In genomic region chr8:105938306-105938669, GRCm38 (mm10) we compare ENCODE assay signal across 8 mouse cellular contexts. TPM values are rescaled to one million over a fixed set of nuclear protein-coding genes. Genes with fewer than 3 reads are reported as not detected.
A peak's percentile ranks its signal among the peaks of the same experiment; 100 is the strongest.
DNase-seq lines count a peak whose midpoint lies in the region; ATAC-seq lines count a peak whose summit lies in the region.

TSS of gene Psmb10 (minus strand) at chr8:105938444.

- no peaks in the 10 kb centered on the region for H3K36me3 ChIP-seq in intestine, embryonic 15.5 days
- H3K36me3 ChIP-seq in neural tube, embryonic 12.5 days, result peaks cover 4% of the 10 kb centered on the region; the same call in 1 of the 2 replicates

- H3K9me3 ChIP-seq in intestine, embryonic 15.5 days, result no peaks in the 10 kb centered on the region
- H3K9me3 ChIP-seq in neural tube, embryonic 12.5 days, result no peaks in the 10 kb centered on the region

- no peaks in the 10 kb centered on the region for H3K27me3 ChIP-seq in intestine, embryonic 15.5 days (replicated peaks)
- no peaks in the 10 kb centered on the region for H3K27me3 ChIP-seq in neural tube, embryonic 12.5 days (replicated peaks)

- peak within 1 kb of the TSS; percentile 90 for H3K4me3 ChIP-seq in intestine, embryonic 15.5 days (replicated peaks)
- H3K4me3 ChIP-seq in neural tube, embryonic 12.5 days, result peak within 1 kb of the TSS; percentile 71

- 0 out of 2 replicates have a peak, but pooled peaks cover 4% of the 10 kb centered on the region for H3K4me1 ChIP-seq in intestine, embryonic 15.5 days (replicated peaks)
- H3K4me1 ChIP-seq in neural tube, embryonic 12.5 days, result peaks cover 19% of the 10 kb centered on the region

- H3K4me2 ChIP-seq in intestine, embryonic 15.5 days (replicated peaks), result peak within 1 kb of the TSS; percentile 93
- peak within 1 kb of the TSS; percentile 97 for H3K4me2 ChIP-seq in neural tube, embryonic 12.5 days (replicated peaks)

- 0 out of 2 replicates have a peak, but pooled peaks have one; percentile 2 for ATAC-seq in intestine, embryonic 15.5 days
- ATAC-seq in neural tube, embryonic 12.5 days (ENCODE audit: low FRiP score, low read depth), result no peak

- peak; percentile 37 for DNase-seq in kidney, adult 11 months
- DNase-seq in kidney, adult 18-20 months, result no peak
- no peak for DNase-seq in adrenal gland, postnatal 4 days (ENCODE audit: low spot score in 2 of 2)
- no peak for DNase-seq in gastrocnemius, postnatal 14 days
- DNase-seq in liver, result peak; percentile 46
- no peak for DNase-seq in right cerebral cortex, postnatal 25 days

- WGBS in intestine, embryonic 15.5 days, result 14% methylated on average over 4 of the region's 4 CpGs
- WGBS in neural tube, embryonic 12.5 days, result 43% methylated on average over 4 of the region's 4 CpGs

- H3K27ac ChIP-seq in intestine, embryonic 15.5 days, result peak within 1 kb of the TSS; percentile 88
- H3K27ac ChIP-seq in neural tube, embryonic 12.5 days, result peak within 1 kb of the TSS; percentile 82; the same call in 1 of the 2 replicates

- H3K9ac ChIP-seq in intestine, embryonic 15.5 days, result peak within 1 kb of the TSS; percentile 81
- H3K9ac ChIP-seq in neural tube, embryonic 12.5 days, result peak within 1 kb of the TSS; percentile 81

- intact Hi-C loops in gastrocnemius, postnatal 14 days (cut with DNase I; ENCODE audit: low total_unique reads), result no loop called here

RNA-seq across cellular contexts. Expression of gene Psmb10, which starts in this region (rescaled TPM):
- 10 to 100 TPM; 76.8 to 84.8 TPM for total RNA-seq in adrenal gland, postnatal 4 days (2021)
- 10 to 100 TPM; 19.3 to 20.9 TPM for total RNA-seq in gastrocnemius, postnatal 14 days (2021)
- 76.6 and 99.7 TPM in 2 replicates for polyA plus RNA-seq in intestine, embryonic 15.5 days (2015; fragmentation: Nextera tagmentation; extraction: Ambion mirVana)
- polyA plus RNA-seq in neural tube, embryonic 12.5 days (2016; fragmentation: Nextera tagmentation; extraction: Ambion mirVana), result 27.9 and 30.7 TPM in 2 replicates

Comparison
In these comparisons a context has a peak if more than half of its experiments do, and no peak if none do; other contexts are left out.
1. DNase-seq: peak in kidney, adult 11 months (single experiment) and liver (single experiment); none in kidney, adult 18-20 months (single experiment), adrenal gland, postnatal 4 days (0 of 2), gastrocnemius, postnatal 14 days (single experiment) and right cerebral cortex, postnatal 25 days (single experiment).